Mouse (Mus musculus): ENCODE measurements at regions not wholly inside any gene's neighbourhood (a gene's known extent, or its start where the extent isn't known, plus 50 kb on each side); places are given as distances from the start of the nearest gene placed in this dataset.

- no peak for DNase-seq (ENCODE audit: low spot score in 2 of 2)
Measured at GRCm38 (mm10) chr3:21819030-21819429, 257.4 kb upstream of the Tbl1xr1 start.

GRCm38 (mm10) chr3:21820051-21820598 lies 256.3 kb upstream of the Tbl1xr1 start:
- DNase-seq (ENCODE audit: low spot score in 2 of 2) = no peak

GRCm38 (mm10) chr3:21822675-21823074 lies 253.8 kb upstream of the Tbl1xr1 start:
- DNase-seq (ENCODE audit: low spot score in 2 of 2) = no peak

GRCm38 (mm10) chr3:21823331-21823730 lies 253.1 kb upstream of the Tbl1xr1 start:
- DNase-seq (ENCODE audit: low spot score in 2 of 2) = no peak

- DNase-seq (ENCODE audit: low spot score in 2 of 2) = no peak
Measured at GRCm38 (mm10) chr3:21824101-21824880, 252.2 kb upstream of the Tbl1xr1 start.

GRCm38 (mm10) chr3:21824913-21825610 lies 251.4 kb upstream of the Tbl1xr1 start:
- DNase-seq (ENCODE audit: low spot score in 2 of 2) = no peak

GRCm38 (mm10) chr3:21827656-21828055 lies 248.8 kb upstream of the Tbl1xr1 start:
- no peak for DNase-seq (ENCODE audit: low spot score in 2 of 2)

- no peak for DNase-seq (ENCODE audit: low spot score in 2 of 2)
Measured at GRCm38 (mm10) chr3:21833111-21833510, 243.3 kb upstream of the Tbl1xr1 start.

GRCm38 (mm10) chr3:21835526-21835925 lies 240.9 kb upstream of the Tbl1xr1 start:
- DNase-seq (ENCODE audit: low spot score in 2 of 2) = no peak

GRCm38 (mm10) chr3:21837297-21837946 lies 239.0 kb upstream of the Tbl1xr1 start:
- DNase-seq (ENCODE audit: low spot score in 2 of 2) = no peak

- DNase-seq (ENCODE audit: low spot score in 2 of 2) = no peak
Measured at GRCm38 (mm10) chr3:21840751-21841488, 235.5 kb upstream of the Tbl1xr1 start.

GRCm38 (mm10) chr3:21841506-21841905 lies 234.9 kb upstream of the Tbl1xr1 start:
- no peak for DNase-seq (ENCODE audit: low spot score in 2 of 2)

GRCm38 (mm10) chr3:21842545-21843291 lies 233.7 kb upstream of the Tbl1xr1 start:
- DNase-seq (ENCODE audit: low spot score in 2 of 2) = no peak

- no peak for DNase-seq (ENCODE audit: low spot score in 2 of 2)
Measured at GRCm38 (mm10) chr3:21843292-21843852, 233.1 kb upstream of the Tbl1xr1 start.

GRCm38 (mm10) chr3:21849831-21850230 lies 226.6 kb upstream of the Tbl1xr1 start:
- no peak for DNase-seq (ENCODE audit: low spot score in 2 of 2)

- no peak for DNase-seq (ENCODE audit: low spot score in 2 of 2)
Measured at GRCm38 (mm10) chr3:21850977-21851376, 225.5 kb upstream of the Tbl1xr1 start.

- no peak for DNase-seq (ENCODE audit: low spot score in 2 of 2)
Measured at GRCm38 (mm10) chr3:21854340-21854739, 222.1 kb upstream of the Tbl1xr1 start.

- DNase-seq (ENCODE audit: low spot score in 2 of 2) = no peak
Measured at GRCm38 (mm10) chr3:21859436-21859835, 217.0 kb upstream of the Tbl1xr1 start.

GRCm38 (mm10) chr3:21860915-21861635 lies 215.4 kb upstream of the Tbl1xr1 start:
- DNase-seq (ENCODE audit: low spot score in 2 of 2) = no peak

- no peak for DNase-seq (ENCODE audit: low spot score in 2 of 2)
Measured at GRCm38 (mm10) chr3:21861636-21861970, 214.8 kb upstream of the Tbl1xr1 start.

All from spleen, postnatal 10 days (tissue).